Mouse (Mus musculus) small intestine, adult 2 months (tissue): ENCODE data around the gene Fgd3. TPM values are rescaled to one million over a fixed set of nuclear protein-coding genes. Genes with fewer than 3 reads are reported as not detected.

Experiments
- H3K27ac ChIP-seq: fragments of 200-500 bp; 2 replicates; pipeline ENCODE4 v1.5.1; 2012; ENCODE audit warnings: low read depth, low read length, control low read depth, inconsistent platforms; ENCODE audit not compliant: insufficient read depth
- H3K27me3 ChIP-seq: fragments of 200-500 bp; 2 replicates; pipeline ENCODE4 v1.6.1; 2012; ENCODE audit warnings: mild to moderate bottlenecking, moderate library complexity, low read length, inconsistent platforms; ENCODE audit not compliant: control insufficient read depth, insufficient read depth
- H3K36me3 ChIP-seq: fragments of 200-500 bp; 2 replicates; pipeline ENCODE4 v1.6.1; 2012; ENCODE audit warnings: mild to moderate bottlenecking, low read length, control low read depth, inconsistent platforms; ENCODE audit not compliant: control insufficient read depth, insufficient read depth
- H3K4me1 ChIP-seq: fragments of 200-500 bp; 2 replicates; pipeline ENCODE4 v1.6.1; 2012; ENCODE audit warnings: low read length, inconsistent platforms, mixed read lengths; ENCODE audit not compliant: control insufficient read depth, insufficient read depth, insufficient read length
- H3K4me3 ChIP-seq: fragments of 200-500 bp; 2 replicates; pipeline ENCODE4 v1.5.1; 2012; ENCODE audit warnings: low read depth, mild to moderate bottlenecking, control low read depth, inconsistent platforms, low read length, moderate library complexity
- CTCF ChIP-seq: fragments of 200-500 bp; IDR thresholded peaks from 2 replicates; pipeline ENCODE4 v1.5.1; 2012; ENCODE audit warnings: low read depth, mild to moderate bottlenecking, control low read depth, inconsistent platforms, low read length, moderate library complexity, mixed read lengths; ENCODE audit not compliant: insufficient replicate concordance, insufficient read length; ENCODE audit errors: extremely low read depth
- POLR2A ChIP-seq: fragments of 200-500 bp; IDR thresholded peaks from 2 replicates; pipeline ENCODE4 v1.6.1; 2012; ENCODE audit warnings: low read depth, mild to moderate bottlenecking, control low read depth, inconsistent platforms, low read length, moderate library complexity
- WGBS: fragments of 180-500 bp; shearing (Covaris S2); methylation state at CpG from one replicate; pipeline ENCODE4 v1.1.7; 2018; 5-methylcytosine and 5-hydroxymethylcytosine counted together
- polyA plus RNA-seq: library from polyadenylated mRNA; depleted of rRNA; stranded (reverse); fragments of >200 nt; gene quantifications from 2 replicates; pipeline ENCODE4 v1.2.3, GENCODE M21; 2012

The Fgd3 gene
- polyA plus RNA-seq, 1 experiment = 2.2 TPM

GRCm38 (mm10) chr13:49238737-49239136 lies 81.4 kb downstream of the Fgd3 start:
- H3K27me3 ChIP-seq = no peaks in the 10 kb centered on the region
- no peak for TF ChIP-seq POLR2A
- TF ChIP-seq CTCF = no peak
- no peaks in the 10 kb centered on the region for H3K36me3 ChIP-seq
- 95% methylated on average over 8 of the region's 8 CpGs for WGBS
- H3K4me1 ChIP-seq = peaks cover 3% of the 10 kb centered on the region; the same call in 1 of the 2 replicates
- no peak overlapping the region for H3K27ac ChIP-seq
- no peak overlapping the region for H3K4me3 ChIP-seq

GRCm38 (mm10) chr13:49237617-49238016 lies 82.5 kb downstream of the Fgd3 start:
- no peaks in the 10 kb centered on the region for H3K27me3 ChIP-seq
- WGBS = 90% methylated on average over 8 of the region's 8 CpGs
- no peaks in the 10 kb centered on the region for H3K36me3 ChIP-seq
- H3K27ac ChIP-seq = no peak overlapping the region
- no peak overlapping the region for H3K4me3 ChIP-seq
- peaks cover 3% of the 10 kb centered on the region; the same call in 1 of the 2 replicates for H3K4me1 ChIP-seq
- TF ChIP-seq CTCF (no peak), POLR2A (no peak)

GRCm38 (mm10) chr13:49234711-49235110 lies 85.4 kb downstream of the Fgd3 start:
- Histone ChIP-seq H3K27me3 (no peaks in the 10 kb centered on the region), H3K4me1 (no peaks in the 10 kb centered on the region), H3K27ac (no peak overlapping the region), H3K4me3 (no peak overlapping the region), H3K36me3 (no peaks in the 10 kb centered on the region)
- TF ChIP-seq CTCF (no peak), POLR2A (no peak)
- WGBS = 95% methylated on average over 4 of the region's 4 CpGs

GRCm38 (mm10) chr13:49233792-49234572 lies 86.1 kb downstream of the Fgd3 start:
- Histone ChIP-seq H3K27ac (no peak overlapping the region), H3K36me3 (no peaks in the 10 kb centered on the region), H3K4me3 (no peak overlapping the region), H3K4me1 (no peaks in the 10 kb centered on the region), H3K27me3 (no peaks in the 10 kb centered on the region)
- no peak for TF ChIP-seq POLR2A
- TF ChIP-seq CTCF = no peak
- 56% methylated on average over 8 of the region's 8 CpGs for WGBS

GRCm38 (mm10) chr13:49225633-49226032 lies 94.5 kb downstream of the Fgd3 start:
- TF ChIP-seq CTCF (no peak), POLR2A (no peak)
- Histone ChIP-seq H3K4me3 (no peak overlapping the region), H3K27ac (no peak overlapping the region), H3K27me3 (no peaks in the 10 kb centered on the region), H3K36me3 (no peaks in the 10 kb centered on the region), H3K4me1 (no peaks in the 10 kb centered on the region)
- WGBS = 19% methylated on average over 4 of the region's 4 CpGs

- Histone ChIP-seq H3K36me3 (no peaks in the 10 kb centered on the region), H3K27ac (no peak overlapping the region), H3K4me3 (no peak overlapping the region), H3K4me1 (no peaks in the 10 kb centered on the region), H3K27me3 (no peaks in the 10 kb centered on the region)
- whole genome bisulfite sequencing = 83% methylated on average over 3 of the region's 3 CpGs
- TF ChIP-seq POLR2A = no peak
- no peak for TF ChIP-seq CTCF
Observed at GRCm38 (mm10) chr13:49225159-49225558, 95.0 kb downstream of the Fgd3 start.

- TF ChIP-seq POLR2A = no peak
- TF ChIP-seq CTCF = no peak
- no peaks in the 10 kb centered on the region for H3K4me1 ChIP-seq
- H3K27me3 ChIP-seq = no peaks in the 10 kb centered on the region
- WGBS = 66% methylated on average over 6 of the region's 6 CpGs
- H3K4me3 ChIP-seq = no peak overlapping the region
- no peaks in the 10 kb centered on the region for H3K36me3 ChIP-seq
- no peak overlapping the region for H3K27ac ChIP-seq
Observed at GRCm38 (mm10) chr13:49224729-49225128, 95.4 kb downstream of the Fgd3 start.

GRCm38 (mm10) chr13:49224314-49224713 lies 95.8 kb downstream of the Fgd3 start:
- Histone ChIP-seq H3K4me1 (no peaks in the 10 kb centered on the region), H3K36me3 (no peaks in the 10 kb centered on the region), H3K4me3 (no peak overlapping the region), H3K27ac (no peak overlapping the region), H3K27me3 (no peaks in the 10 kb centered on the region)
- TF ChIP-seq POLR2A (no peak), CTCF (no peak)
- WGBS = 20% methylated on average over 10 of the region's 10 CpGs
